In the genomic region with DNA sequence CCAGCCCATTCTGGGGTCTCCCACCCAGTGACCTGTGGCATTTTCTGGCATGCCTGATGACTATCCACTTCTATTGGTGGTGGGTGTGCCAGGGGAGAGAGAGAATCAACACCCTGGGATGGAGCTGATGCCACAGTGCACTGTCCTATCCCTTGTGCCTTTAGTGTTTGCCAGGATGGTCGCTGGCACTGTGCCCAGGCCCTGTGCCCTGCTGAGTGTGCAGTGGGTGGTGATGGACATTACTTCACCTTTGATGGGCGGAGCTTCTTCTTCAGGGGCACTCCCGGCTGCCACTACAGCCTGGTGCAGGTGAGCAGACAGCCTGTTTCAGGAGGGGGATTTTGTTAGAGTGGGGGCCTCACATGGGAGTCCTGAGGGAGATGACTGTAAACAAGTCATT, we compare ENCODE assay signal across 18 mouse cellular contexts. TPM values are rescaled to one million over a fixed set of nuclear protein-coding genes. Genes with fewer than 3 reads are reported as not detected.
"Had no signal": no experiment of that assay in that cellular context is flagged by ENCODE, and none has a peak within 500 bp of the region (broad histone marks: within the 10 kb centered on the region; RNA-seq: fewer than 3 reads in every experiment).

No protein-coding gene starts in this region.

- DNase-seq: layer of hippocampus, adult 9-11 months; liver; lung, adult 2 months; retina, postnatal 1 day; right cerebral cortex, postnatal 25 days; spleen, adult 18-20 months; thymus, postnatal 25 days had no signal

- H3K4me3 ChIP-seq: intestine, embryonic 15.5 days; layer of hippocampus, adult 2 months; limb, embryonic 10.5 days; limb, embryonic 13.5 days; liver, embryonic 15.5 days; midbrain, embryonic 12.5 days; midbrain, embryonic 15.5 days; neural tube, embryonic 12.5 days; neural tube, embryonic 15.5 days; stomach, embryonic 15.5 days had no signal

- H3K9me3 ChIP-seq: intestine, embryonic 15.5 days; limb, embryonic 10.5 days; limb, embryonic 13.5 days; liver, embryonic 15.5 days; midbrain, embryonic 12.5 days; midbrain, embryonic 15.5 days; neural tube, embryonic 12.5 days; neural tube, embryonic 15.5 days; stomach, embryonic 15.5 days had no signal

- H3K4me1 ChIP-seq: intestine, embryonic 15.5 days; limb, embryonic 13.5 days; liver, embryonic 15.5 days; midbrain, embryonic 12.5 days; midbrain, embryonic 15.5 days; neural tube, embryonic 12.5 days; neural tube, embryonic 15.5 days; stomach, embryonic 15.5 days had no signal

- H3K27me3 ChIP-seq: intestine, embryonic 15.5 days; limb, embryonic 13.5 days; midbrain, embryonic 12.5 days; midbrain, embryonic 15.5 days; neural tube, embryonic 12.5 days; neural tube, embryonic 15.5 days; stomach, embryonic 15.5 days had no signal

- ATAC-seq: intestine, embryonic 15.5 days; midbrain, embryonic 15.5 days had no signal

- H3K27ac ChIP-seq: intestine, embryonic 15.5 days; layer of hippocampus, adult 2 months; limb, embryonic 10.5 days; limb, embryonic 13.5 days; liver, embryonic 15.5 days; macrophage; midbrain, embryonic 12.5 days; midbrain, embryonic 15.5 days; neural tube, embryonic 12.5 days; neural tube, embryonic 15.5 days; stomach, embryonic 15.5 days had no signal

- H3K36me3 ChIP-seq: intestine, embryonic 15.5 days; limb, embryonic 10.5 days; limb, embryonic 13.5 days; liver, embryonic 15.5 days; midbrain, embryonic 12.5 days; midbrain, embryonic 15.5 days; neural tube, embryonic 12.5 days; neural tube, embryonic 15.5 days; stomach, embryonic 15.5 days had no signal

- H3K4me2 ChIP-seq: intestine, embryonic 15.5 days; limb, embryonic 13.5 days; liver, embryonic 15.5 days; midbrain, embryonic 12.5 days; midbrain, embryonic 15.5 days; neural tube, embryonic 12.5 days; neural tube, embryonic 15.5 days; stomach, embryonic 15.5 days had no signal

- H3K9ac ChIP-seq: intestine, embryonic 15.5 days; limb, embryonic 13.5 days; liver, embryonic 15.5 days; midbrain, embryonic 12.5 days; midbrain, embryonic 15.5 days; neural tube, embryonic 12.5 days; neural tube, embryonic 15.5 days; stomach, embryonic 15.5 days had no signal

RNA-seq across cellular contexts. Expression of a gene that starts 4.7 kb away (rescaled TPM):
- polyA plus RNA-seq: macrophage had no signal
